Mouse (Mus musculus) hindbrain, postnatal 0 days (tissue): ENCODE data around the gene Scn8a. TPM values are rescaled to one million over a fixed set of nuclear protein-coding genes. Genes with fewer than 3 reads are reported as not detected.
"Not testable (repeated sequence)": the region's sequence is repeated elsewhere in the genome, so short reads cannot be mapped to it uniquely, and the experiment has no call there.

Source experiments
- ATAC-seq: fragments of 200-750 bp; cut with Nextera tagmentation; 2 replicates; pipeline ENCODE4 v1.8.0; 2017; ENCODE audit warnings: mild to moderate bottlenecking, moderate TSS enrichment, moderate library complexity
- DNase-seq: peaks from one replicate; pipeline ENCODE4 v3.0.0-alpha.2; 2015; ENCODE audit warnings: low spot score
- H3K27ac ChIP-seq: fragments of 300-500 bp; sonication (generic); 2 replicates; pipeline ENCODE4 v1.5.1; 2014; ENCODE audit warnings: mild to moderate bottlenecking
- H3K27me3 ChIP-seq: fragments of 300-500 bp; sonication (generic); 2 replicates; pipeline ENCODE4 v1.6.1; 2014; ENCODE audit warnings: low read length, mixed read lengths; ENCODE audit not compliant: insufficient read depth
- H3K36me3 ChIP-seq: fragments of 300-500 bp; sonication (generic); 2 replicates; pipeline ENCODE4 v1.6.1; 2014; ENCODE audit warnings: low read length, mixed read lengths; ENCODE audit not compliant: insufficient read depth
- H3K4me1 ChIP-seq: fragments of 300-500 bp; sonication (generic); 2 replicates; pipeline ENCODE4 v1.6.1; 2014; ENCODE audit warnings: antibody characterized with exemption, low read length, mixed read lengths; ENCODE audit not compliant: insufficient read depth
- H3K4me2 ChIP-seq: fragments of 300-500 bp; sonication (generic); 2 replicates; pipeline ENCODE4 v1.6.1; 2014; ENCODE audit warnings: low read depth, mild to moderate bottlenecking, low read length, moderate library complexity, mixed read lengths
- H3K4me3 ChIP-seq: fragments of 300-500 bp; sonication (generic); 2 replicates; pipeline ENCODE4 v1.5.1; 2014; ENCODE audit warnings: low read length
- H3K9ac ChIP-seq: fragments of 300-500 bp; sonication (generic); replicated peaks from 2 replicates; pipeline ENCODE4 v1.6.1; 2014; ENCODE audit warnings: mild to moderate bottlenecking, low read length, moderate library complexity, mixed read lengths
- H3K9me3 ChIP-seq: fragments of 300-500 bp; sonication (generic); 2 replicates; pipeline ENCODE4 v1.6.1; 2016; ENCODE audit warnings: low read length, mixed read lengths
- CTCF ChIP-seq: IDR thresholded peaks from 2 replicates; pipeline ENCODE4 v1.5.1; 2016; ENCODE audit warnings: antibody characterized with exemption, control low read depth, low read depth
- WGBS: fragments of 180-500 bp; shearing (Covaris S2); extraction: QIAGEN DNeasy Blood & Tissue Kit; methylation state at CpG from one replicate; pipeline ENCODE4 v1.1.7; 2014; 5-methylcytosine and 5-hydroxymethylcytosine counted together
- polyA plus RNA-seq: library from polyadenylated mRNA; unstranded; fragments of >200 nt; fragmentation: Nextera tagmentation; extraction: Ambion mirVana; gene quantifications from 2 replicates; pipeline ENCODE4 v1.2.1, GENCODE M21; 2015
- total RNA-seq: library from RNA; depleted of rRNA; stranded (reverse); fragments of >200 nt; gene quantifications from 2 replicates; pipeline ENCODE4 v1.2.3, GENCODE M21; 2014; rRNA removed

Gene Scn8a
- total RNA-seq (40.1 and 45.7 TPM in 2 replicates), polyA plus RNA-seq (26.9 and 32.4 TPM in 2 replicates)

GRCm38 (mm10) chr15:100869558-100869957 lies at the start of gene Scn8a:
Scn8a (plus strand) TSS chr15:100869858.
- peak within 1 kb of the TSS; percentile 80 for H3K4me3 ChIP-seq
- TF ChIP-seq CTCF, result no peak
- 46% methylated on average over 7 of the region's 7 CpGs for WGBS
- H3K36me3 ChIP-seq, result no peaks in the 10 kb centered on the region
- peak within 1 kb of the TSS; percentile 85 for H3K27ac ChIP-seq
- H3K4me1 ChIP-seq, result no peaks in the 10 kb centered on the region
- H3K9ac ChIP-seq, result peak within 1 kb of the TSS; percentile 86
- no peaks in the 10 kb centered on the region for H3K9me3 ChIP-seq
- peak within 1 kb of the TSS; percentile 61 for H3K4me2 ChIP-seq
- no peak for ATAC-seq
- H3K27me3 ChIP-seq, result no peaks in the 10 kb centered on the region
- no peak for DNase-seq

DNA sequence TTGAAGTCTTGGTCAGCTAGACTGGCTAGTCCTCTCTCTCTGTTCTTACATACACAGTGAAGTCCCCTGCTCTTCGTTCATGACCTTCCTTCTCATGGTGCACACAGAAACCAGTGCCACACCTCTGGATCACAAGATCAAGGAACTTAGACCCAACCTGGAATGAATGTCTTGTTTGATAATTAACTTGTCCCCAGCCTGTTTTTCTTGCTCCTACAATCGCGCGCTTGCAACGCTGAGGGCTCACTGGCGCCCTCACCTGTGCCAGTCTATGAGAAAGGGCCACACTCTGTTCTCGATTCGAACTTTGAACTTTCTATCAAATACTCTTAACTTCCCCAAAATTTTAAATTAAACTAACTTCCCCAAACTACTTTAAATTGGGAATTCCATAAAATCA lies 47.8 kb upstream of the Scn8a start:
- no peaks in the 10 kb centered on the region for H3K9me3 ChIP-seq
- no peaks in the 10 kb centered on the region for H3K27me3 ChIP-seq

DNA sequence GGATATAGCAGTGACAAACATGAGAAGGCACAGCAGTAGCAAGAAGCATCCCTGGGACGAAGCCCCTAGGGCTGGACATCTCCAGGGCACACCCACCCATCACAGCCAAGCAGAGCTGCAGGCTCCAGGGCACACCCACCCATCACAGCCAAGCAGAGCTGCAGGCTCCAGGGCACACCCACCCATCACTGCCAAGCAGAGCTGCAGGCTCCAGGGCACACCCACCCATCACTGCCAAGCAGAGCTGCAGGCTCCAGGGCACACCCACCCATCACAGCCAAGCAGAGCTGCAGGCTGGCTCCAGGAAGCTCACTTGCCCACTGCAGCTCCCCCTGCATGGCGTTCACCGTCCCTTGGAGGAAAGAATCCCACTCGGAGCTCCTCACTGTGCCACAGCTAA lies 47.3 kb upstream of the Scn8a start:
- WGBS, result 58% methylated on average over 4 of the region's 4 CpGs
- not testable (repeated sequence) for H3K9ac ChIP-seq, H3K36me3 ChIP-seq, H3K9me3 ChIP-seq, ATAC-seq, H3K4me2 ChIP-seq, H3K27me3 ChIP-seq, DNase-seq, H3K4me1 ChIP-seq, H3K27ac ChIP-seq, H3K4me3 ChIP-seq

More for the DNA sequence above, 47.8 kb upstream of the Scn8a start:
- DNase-seq, result no peak
- no peak overlapping the region for H3K9ac ChIP-seq
- H3K27ac ChIP-seq, result no peak overlapping the region
- no peak for ATAC-seq
- no peak overlapping the region for H3K4me2 ChIP-seq
- no peaks in the 10 kb centered on the region; the same call in 1 of the 2 replicates for H3K36me3 ChIP-seq
- H3K4me3 ChIP-seq, result no peak overlapping the region
- H3K4me1 ChIP-seq, result no peaks in the 10 kb centered on the region
- 69% methylated on average over 8 of the region's 8 CpGs for WGBS
- no peak for TF ChIP-seq CTCF

GRCm38 (mm10) chr15:100825249-100825856 lies 44.3 kb upstream of the Scn8a start:
- peak overlapping the region; percentile 51 for H3K4me2 ChIP-seq
- peak overlapping the region; percentile 23 for H3K4me3 ChIP-seq
- ATAC-seq (peak; percentile 74), DNase-seq (peak; percentile 44)
- H3K4me1 ChIP-seq, result no peaks in the 10 kb centered on the region
- 15% methylated on average over 26 of the region's 26 CpGs for WGBS
- no peaks in the 10 kb centered on the region for H3K9me3 ChIP-seq
- no peaks in the 10 kb centered on the region for H3K36me3 ChIP-seq
- no peak overlapping the region for H3K27ac ChIP-seq
- H3K27me3 ChIP-seq, result no peaks in the 10 kb centered on the region
- no peak for TF ChIP-seq CTCF
- peak overlapping the region; percentile 35 for H3K9ac ChIP-seq

DNA sequence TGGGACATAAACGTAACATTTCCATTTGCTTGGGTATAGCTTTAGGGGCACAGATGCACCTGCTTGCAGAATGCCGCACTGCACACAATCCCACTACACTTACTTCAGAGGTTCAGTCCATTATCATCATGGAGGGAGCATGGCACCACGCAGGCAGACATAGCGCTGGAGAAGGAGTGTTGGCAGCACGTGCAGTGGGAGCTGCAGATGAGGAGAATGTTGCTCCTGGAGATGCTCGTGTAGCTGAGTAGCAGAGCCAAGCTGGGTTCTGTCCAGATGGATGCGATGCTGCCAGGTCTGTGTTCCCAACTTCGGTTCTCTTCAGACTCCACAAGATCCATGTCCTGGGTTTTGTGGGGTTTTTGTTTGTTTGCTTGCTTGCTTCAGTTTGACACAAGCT lies 43.6 kb upstream of the Scn8a start:
- H3K27me3 ChIP-seq, result no peaks in the 10 kb centered on the region
- H3K9ac ChIP-seq, result no peak overlapping the region
- DNase-seq (no peak), ATAC-seq (no peak)
- H3K4me2 ChIP-seq, result no peak overlapping the region
- 62% methylated on average over 8 of the region's 8 CpGs for WGBS
- TF ChIP-seq CTCF, result no peak
- no peak overlapping the region for H3K27ac ChIP-seq
- H3K4me3 ChIP-seq, result no peak overlapping the region
- H3K9me3 ChIP-seq, result no peaks in the 10 kb centered on the region
- H3K36me3 ChIP-seq, result no peaks in the 10 kb centered on the region
- H3K4me1 ChIP-seq, result no peaks in the 10 kb centered on the region

- ATAC-seq, result no peak
- no peak overlapping the region for H3K4me2 ChIP-seq
- no peaks in the 10 kb centered on the region for H3K9me3 ChIP-seq
- H3K9ac ChIP-seq, result no peak overlapping the region
- no peak for TF ChIP-seq CTCF
- H3K36me3 ChIP-seq, result no peaks in the 10 kb centered on the region
- no peaks in the 10 kb centered on the region for H3K4me1 ChIP-seq
- WGBS, result 82% methylated on average over 9 of the region's 9 CpGs
- DNase-seq, result no peak
- no peak overlapping the region for H3K27ac ChIP-seq
- H3K27me3 ChIP-seq, result no peaks in the 10 kb centered on the region
- no peak overlapping the region for H3K4me3 ChIP-seq
These were observed 39.9 kb upstream of the Scn8a start for GRCm38 (mm10) chr15:100829775-100830174.

GRCm38 (mm10) chr15:100830682-100831081 lies 39.0 kb upstream of the Scn8a start:
- 58% methylated on average over 6 of the region's 6 CpGs for WGBS

More at GRCm38 (mm10) chr15:100830682-100831081, 39.0 kb upstream of the Scn8a start:
- no peak overlapping the region for H3K4me3 ChIP-seq
- no peaks in the 10 kb centered on the region for H3K27me3 ChIP-seq
- no peak for ATAC-seq
- H3K9me3 ChIP-seq, result no peaks in the 10 kb centered on the region
- H3K36me3 ChIP-seq, result no peaks in the 10 kb centered on the region
- H3K4me1 ChIP-seq, result no peaks in the 10 kb centered on the region
- no peak for DNase-seq
- no peak overlapping the region for H3K9ac ChIP-seq
- TF ChIP-seq CTCF, result peak; percentile 60
- H3K4me2 ChIP-seq, result no peak overlapping the region
- H3K27ac ChIP-seq, result no peak overlapping the region
